Comparison of ENCODE assay signal across 9 mouse cellular contexts in genomic region chr6:58933189-58933913, GRCm38 (mm10). TPM values are rescaled to one million over a fixed set of nuclear protein-coding genes. Genes with fewer than 3 reads are reported as not detected.
DNase-seq lines count a peak whose midpoint lies in the region.
"Had no signal": no experiment of that assay in that cellular context is flagged by ENCODE, and none has a peak within 500 bp of the region (broad histone marks: within the 10 kb centered on the region; RNA-seq: fewer than 3 reads in every experiment).

No protein-coding gene starts in this region.

- DNase-seq in right cerebral cortex, adult 18-20 months, result peak; percentile 92
- no peak for DNase-seq in right cerebral cortex, postnatal 14 days
- peak; percentile 71 to 86 for DNase-seq in frontal cortex, postnatal 36 days (ENCODE audit: low spot score in 2 of 2)
- peak; percentile 54 for DNase-seq in left cerebral cortex, postnatal 4 days
- DNase-seq in telencephalon, adult 2 months (ENCODE audit: low read depth, low spot score), result peak; percentile 98
- DNase-seq in adrenal gland, adult 2 months, result no peak
- no peak for DNase-seq in heart, postnatal 4 days
- DNase-seq in urinary bladder, postnatal 25 days (ENCODE audit: low spot score), result no peak

- intact Hi-C loops in left cerebral cortex, postnatal 4 days (cut with DNase I), result no loop called here

RNA-seq across cellular contexts. Expression of gene Nap1l5, which starts 26.5 kb away (rescaled TPM):
- 10 to 100 TPM; 53.5 to 90.9 TPM for total RNA-seq in left cerebral cortex, postnatal 4 days (2021)
- 10 to 100 TPM; 26.0 to 34.5 TPM for total RNA-seq in adrenal gland, adult 2 months (2021)
- polyA plus RNA-seq in adrenal gland, adult 2 months (2012; rRNA removed), result 7.4 and 15.8 TPM in 2 replicates
- 1 to 10 TPM; 1.3 to 1.9 TPM for total RNA-seq in heart, postnatal 4 days (2021)
- polyA plus RNA-seq: erythroblast, embryonic 14.5 days had no signal

Comparison
In these comparisons a context has a peak if more than half of its experiments do, and no peak if none do; other contexts are left out.
1. DNase-seq: peak in right cerebral cortex, adult 18-20 months (single experiment), frontal cortex, postnatal 36 days (2 of 2), left cerebral cortex, postnatal 4 days (single experiment) and telencephalon, adult 2 months (single experiment); none in right cerebral cortex, postnatal 14 days (single experiment), adrenal gland, adult 2 months (single experiment), heart, postnatal 4 days (single experiment) and urinary bladder, postnatal 25 days (single experiment).
2. RNA of gene Nap1l5, which starts 26.5 kb away (total RNA-seq): 53.5 to 90.9 TPM in left cerebral cortex, postnatal 4 days and 26.0 to 34.5 TPM in adrenal gland, adult 2 months; 1.3 to 1.9 TPM in heart, postnatal 4 days; every median in the first group is over 4 times any median in the second.